Mouse (Mus musculus): ENCODE measurements around the gene Alg14.

Gene Alg14

DNA sequence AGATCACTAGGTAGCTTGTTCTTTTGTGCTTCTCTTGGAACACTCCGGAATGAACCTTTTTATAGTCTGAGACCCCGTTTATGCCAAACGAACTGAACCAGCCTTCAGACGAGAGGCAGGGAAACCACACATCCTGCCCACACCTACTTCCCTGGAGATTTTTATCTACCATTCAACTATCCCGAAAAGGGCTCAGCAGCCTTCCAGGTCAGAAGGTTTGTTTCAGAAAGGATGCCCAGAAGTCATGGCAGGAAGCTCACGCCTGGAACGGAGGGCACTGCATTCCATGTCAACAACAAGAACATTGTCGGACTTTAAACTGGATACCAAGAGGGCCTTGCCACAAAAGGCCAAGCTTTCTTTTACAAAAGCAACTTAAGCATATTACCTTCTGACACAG lies 73.6 kb downstream of the Alg14 start:
- DNase-seq (ENCODE audit: low spot score): no peak

- no peak for DNase-seq (ENCODE audit: low spot score)
These were observed 77.0 kb downstream of the Alg14 start for GRCm38 (mm10) chr3:121368616-121369015.

GRCm38 (mm10) chr3:121369517-121369916 lies 77.9 kb downstream of the Alg14 start:
- no peak for DNase-seq (ENCODE audit: low spot score)

GRCm38 (mm10) chr3:121370301-121370700 lies 78.7 kb downstream of the Alg14 start:
- no peak for DNase-seq (ENCODE audit: low spot score)

DNA sequence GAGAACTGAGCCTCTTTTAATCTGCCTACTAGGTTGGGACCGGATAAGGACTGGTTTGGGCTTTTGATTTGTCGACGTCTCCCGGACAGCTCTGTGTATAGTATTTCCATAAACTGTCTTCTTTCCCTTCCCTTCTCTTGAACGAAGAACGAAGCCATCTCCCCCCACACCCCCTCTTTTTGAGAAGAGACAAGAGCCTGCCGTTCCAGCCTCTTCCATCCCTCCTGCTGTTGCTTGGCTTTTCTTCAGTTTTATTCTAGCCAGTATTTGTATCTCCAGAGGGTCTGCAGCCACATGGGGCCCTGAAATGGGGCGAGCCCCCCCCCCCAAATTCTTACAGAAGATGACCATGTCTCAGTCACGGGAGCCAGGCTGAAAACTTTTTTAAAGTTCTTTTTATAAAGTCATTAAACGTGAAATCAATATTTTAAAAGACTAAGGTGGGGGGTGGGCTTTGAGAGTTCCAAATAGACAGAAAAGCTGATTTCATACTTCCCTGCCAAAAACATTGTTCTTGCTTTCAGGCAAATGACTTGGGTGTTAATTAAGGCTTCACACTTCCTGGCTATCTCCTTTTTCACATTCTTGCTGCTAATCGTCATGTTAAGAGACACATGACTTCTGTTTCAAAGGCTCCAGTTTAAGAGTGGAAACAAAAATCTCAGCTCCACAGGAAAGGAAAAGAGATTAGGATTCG lies 79.4 kb downstream of the Alg14 start:
- no peak for DNase-seq (ENCODE audit: low spot score)

GRCm38 (mm10) chr3:121371527-121372220 lies 80.1 kb downstream of the Alg14 start:
- DNase-seq (ENCODE audit: low spot score): no peak

GRCm38 (mm10) chr3:121373897-121374441 lies 82.4 kb downstream of the Alg14 start:
- DNase-seq (ENCODE audit: low spot score): no peak

DNA sequence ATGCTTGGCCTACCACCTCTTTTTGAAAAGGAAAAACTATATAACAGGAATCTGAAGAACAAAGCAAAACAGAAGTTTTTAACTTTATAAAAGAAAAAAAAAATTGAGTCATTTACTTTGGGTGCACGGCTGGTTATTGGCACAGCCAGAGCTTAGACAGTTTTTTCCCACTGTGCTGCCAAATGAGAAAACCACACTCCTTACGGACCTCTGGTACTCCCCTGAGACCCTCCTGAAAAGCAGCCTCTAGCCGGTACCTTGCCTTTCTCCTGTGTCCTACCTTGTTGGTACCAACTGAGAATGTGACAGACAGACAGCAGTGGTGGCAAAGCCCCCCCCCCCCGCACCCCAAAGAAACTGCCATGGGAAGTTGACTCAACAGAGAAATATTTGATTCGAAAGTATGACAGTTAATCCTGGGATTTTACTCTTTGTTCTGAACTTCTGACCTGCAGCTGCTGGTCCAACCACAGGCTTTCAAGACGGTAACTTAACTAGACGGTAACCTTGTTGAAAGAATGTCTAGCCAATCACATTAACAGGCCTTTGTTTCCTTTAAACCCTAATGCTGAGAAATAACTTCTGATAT lies 84.1 kb downstream of the Alg14 start:
- DNase-seq (ENCODE audit: low spot score): no peak

DNA sequence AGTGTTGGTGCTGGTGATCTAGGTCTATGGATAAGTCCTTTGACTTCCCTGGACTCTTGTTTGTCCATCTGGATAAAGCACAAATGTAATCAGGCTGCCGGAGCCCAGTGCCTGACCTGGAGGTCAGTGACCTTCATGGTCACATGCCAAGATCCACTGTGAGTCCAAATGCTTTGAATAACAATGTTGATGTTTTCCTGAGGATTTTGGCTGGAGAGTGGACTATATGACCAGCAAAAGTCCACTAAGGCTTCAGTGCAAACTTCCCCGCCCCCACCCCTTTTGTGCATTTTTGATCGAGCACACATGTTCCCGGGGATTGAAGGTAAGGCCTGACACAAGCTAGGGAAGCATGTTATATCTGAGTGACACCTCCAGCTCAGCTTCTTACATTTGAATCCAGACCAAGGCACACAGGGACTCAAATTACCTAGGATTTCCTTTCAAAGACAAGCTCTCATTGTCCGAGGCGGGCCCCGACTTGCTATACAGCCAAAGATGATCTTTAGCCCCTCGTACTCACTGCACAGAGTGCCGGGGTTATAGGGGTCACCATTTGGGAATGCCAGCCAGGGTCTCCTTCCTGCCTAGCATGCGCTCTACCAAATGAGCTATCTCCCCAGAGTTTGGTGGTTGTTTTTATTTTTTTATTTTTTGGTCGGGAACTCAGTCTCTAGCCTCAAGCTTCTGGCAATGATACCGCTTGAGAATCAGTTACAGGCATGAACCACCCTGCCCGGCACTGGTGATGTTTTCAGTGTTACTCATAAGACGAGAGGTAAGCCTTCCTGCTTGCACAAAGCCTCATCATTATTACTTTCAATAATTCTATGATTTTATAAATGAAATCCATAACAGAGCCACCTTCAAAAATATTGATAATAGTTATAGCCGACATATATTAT lies 87.4 kb downstream of the Alg14 start:
- DNase-seq (ENCODE audit: low spot score): no peak

DNA sequence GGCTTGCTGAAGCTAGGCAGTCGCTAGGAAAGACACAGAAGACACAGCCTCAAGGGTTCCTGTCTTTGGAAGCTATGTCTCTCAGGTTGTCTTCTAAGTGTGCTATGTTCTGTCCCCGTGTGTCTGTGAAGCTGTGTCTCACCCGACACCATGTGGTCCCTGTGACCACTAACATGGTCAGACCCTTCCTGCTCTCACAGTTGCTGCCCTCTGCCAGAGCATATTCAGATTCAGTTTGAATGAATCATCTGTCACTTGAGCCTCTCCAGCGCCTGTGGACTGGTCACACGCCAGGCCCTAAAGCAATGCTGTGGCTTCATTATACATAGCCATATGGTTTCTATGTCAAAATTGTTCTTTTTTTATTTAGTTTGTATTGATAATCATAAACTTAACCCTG lies 88.1 kb downstream of the Alg14 start:
- no peak for DNase-seq (ENCODE audit: low spot score)

- no peak for DNase-seq (ENCODE audit: low spot score)
These were observed 96.0 kb downstream of the Alg14 start for GRCm38 (mm10) chr3:121387471-121388009.

GRCm38 (mm10) chr3:121389366-121389765 lies 97.8 kb downstream of the Alg14 start:
- DNase-seq (ENCODE audit: low spot score): no peak

- DNase-seq (ENCODE audit: low spot score): no peak
These were observed 98.4 kb downstream of the Alg14 start for GRCm38 (mm10) chr3:121389860-121390530.

- DNase-seq (ENCODE audit: low spot score): no peak
These were observed 99.2 kb downstream of the Alg14 start for GRCm38 (mm10) chr3:121390724-121391123.

- DNase-seq (ENCODE audit: low spot score): no peak
These were observed 104.2 kb downstream of the Alg14 start for GRCm38 (mm10) chr3:121395588-121396295.

DNA sequence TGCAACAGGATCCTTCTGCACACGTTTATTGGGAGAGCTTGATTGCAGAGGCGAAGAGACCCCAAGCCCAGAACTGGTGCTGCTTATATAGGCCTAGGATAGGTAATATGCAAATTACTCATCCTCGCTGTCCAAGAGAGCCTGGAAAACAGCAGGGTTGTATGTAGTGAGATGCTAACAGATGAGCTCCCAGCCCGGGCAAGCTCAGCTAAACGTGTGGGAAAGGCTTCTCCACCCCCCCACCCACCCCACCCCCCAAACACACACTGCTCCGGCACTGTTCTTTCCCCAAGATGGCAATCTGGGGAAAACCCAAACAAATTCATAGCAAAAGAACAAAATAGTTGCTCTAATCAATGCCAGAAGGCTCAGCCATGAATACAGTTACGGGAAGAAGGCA lies 105.0 kb downstream of the Alg14 start:
- DNase-seq (ENCODE audit: low spot score): no peak

GRCm38 (mm10) chr3:121397007-121397406 lies 105.4 kb downstream of the Alg14 start:
- DNase-seq (ENCODE audit: low spot score): no peak

GRCm38 (mm10) chr3:121401384-121401783 lies 109.8 kb downstream of the Alg14 start:
- no peak for DNase-seq (ENCODE audit: low spot score)

GRCm38 (mm10) chr3:121402096-121402495 lies 110.5 kb downstream of the Alg14 start:
- no peak for DNase-seq (ENCODE audit: low spot score)

GRCm38 (mm10) chr3:121403449-121403848 lies 111.9 kb downstream of the Alg14 start:
- no peak for DNase-seq (ENCODE audit: low spot score)

DNA sequence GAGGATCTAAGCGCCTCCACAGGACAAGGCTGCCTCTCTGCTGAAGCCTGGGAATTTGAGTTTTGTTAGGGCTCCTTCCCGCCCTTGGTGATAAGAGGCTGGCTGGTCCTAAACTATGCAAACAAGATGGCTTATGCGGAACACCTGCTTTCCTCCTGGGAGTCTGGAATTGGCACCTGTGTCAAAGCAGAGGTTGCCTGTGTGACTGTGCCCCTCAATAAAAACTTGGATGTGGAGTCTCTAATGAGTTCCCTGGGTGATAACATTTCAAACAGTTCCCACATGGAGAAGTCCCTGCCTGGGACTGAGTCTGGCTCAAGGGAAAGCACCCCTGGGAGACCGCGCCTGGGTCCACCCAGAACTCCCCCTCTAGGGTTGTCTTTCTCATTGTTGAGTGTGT lies 113.5 kb downstream of the Alg14 start:
- no peak for DNase-seq (ENCODE audit: low spot score)

Measured in layer of hippocampus, adult 11-12 months (tissue).